Mouse (Mus musculus): ENCODE data around the gene Tmem185b. TPM values are rescaled to one million over a fixed set of nuclear protein-coding genes. Genes with fewer than 3 reads are reported as not detected.
A peak's percentile ranks its signal among the peaks of the same experiment; 100 is the strongest.

Gene Tmem185b
- 10 to 100 TPM; 15.4 to 19.8 TPM for total RNA-seq (2021)
- long read RNA-seq, experiment 1, transcript Tmem185b-202 (1 exons, 2,824 nt), result major isoform, 12 of 12 reads
- long read RNA-seq, experiment 1, partial matches to known transcripts, result 0 of 12 reads
- long read RNA-seq, experiment 1, other reads (novel, unspliced or antisense), result 0 of 12 reads
- long read RNA-seq, experiment 2, transcript Tmem185b-202 (1 exons, 2,824 nt), result major isoform, 23 of 23 reads
- long read RNA-seq, experiment 2, partial matches to known transcripts, result 0 of 23 reads
- long read RNA-seq, experiment 2, other reads (novel, unspliced or antisense), result 0 of 23 reads

- Histone ChIP-seq H3K27ac (peak within 1 kb of the TSS; percentile 94), H3K4me3 (peak within 1 kb of the TSS; percentile 96)
- peak; percentile 88 to 89 for DNase-seq (ENCODE audit: low spot score in 2 of 2)
- no peak for TF ChIP-seq CTCF (conservative IDR thresholded peaks at IDR 0.05)
These were observed at the start of gene Tmem185b for GRCm38 (mm10) chr1:119525689-119526591. TSS of gene Tmem185b (plus strand) at chr1:119526160.

DNA sequence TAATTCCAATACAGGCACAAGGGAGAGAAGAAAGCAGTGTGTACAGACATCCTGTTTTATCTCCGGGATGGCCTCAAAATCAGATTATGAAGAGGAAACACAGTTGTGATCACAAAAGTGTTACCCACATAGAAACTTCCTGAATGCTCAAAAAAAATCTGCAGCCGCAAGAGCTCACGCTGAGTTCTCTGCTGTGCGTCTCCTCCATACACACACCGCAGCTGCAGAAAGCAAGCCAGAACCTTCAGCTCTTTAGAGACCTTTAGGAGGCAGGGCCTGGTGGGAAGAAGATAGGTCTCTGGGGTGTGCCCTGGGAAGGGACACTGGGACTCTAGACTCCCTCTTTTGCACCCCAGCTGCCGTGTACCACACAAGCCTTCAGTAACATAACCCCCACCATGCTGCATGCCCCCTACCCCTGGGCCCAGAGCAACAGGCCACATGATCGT is 49.0 kb upstream of the Tmem185b start:
- H3K4me3 ChIP-seq, result no peak overlapping the region
- no peak overlapping the region for H3K27ac ChIP-seq
- DNase-seq (ENCODE audit: low spot score in 2 of 2), result no peak
- TF ChIP-seq CTCF (conservative IDR thresholded peaks at IDR 0.05), result no peak

- Histone ChIP-seq H3K4me3 (no peak overlapping the region), H3K27ac (no peak overlapping the region)
- TF ChIP-seq CTCF (conservative IDR thresholded peaks at IDR 0.05), result no peak
- no peak for DNase-seq (ENCODE audit: low spot score in 2 of 2)
These were observed 46.3 kb upstream of the Tmem185b start for GRCm38 (mm10) chr1:119479641-119480040.

DNA sequence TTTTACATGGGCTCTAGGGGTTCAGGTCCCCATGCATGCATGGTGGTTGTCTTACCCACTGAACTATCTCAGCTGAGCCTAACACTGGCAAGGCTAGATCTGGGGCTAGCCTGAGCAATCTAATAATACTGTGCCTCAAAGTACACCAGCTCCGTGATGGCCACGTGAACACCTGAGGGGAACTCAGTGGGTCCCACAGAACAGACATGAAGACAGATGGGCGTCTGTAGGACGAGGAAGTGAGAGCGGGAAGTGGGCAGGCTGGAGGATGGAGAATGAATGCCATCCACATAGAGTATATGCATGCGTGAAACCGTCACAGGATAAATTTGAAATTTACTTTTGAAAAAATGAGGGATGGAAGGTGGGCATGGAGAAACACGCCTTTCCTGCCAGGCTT is 45.3 kb upstream of the Tmem185b start:
- DNase-seq (ENCODE audit: low spot score in 2 of 2), result no peak
- TF ChIP-seq CTCF (conservative IDR thresholded peaks at IDR 0.05), result no peak
- H3K27ac ChIP-seq, result no peak overlapping the region
- H3K4me3 ChIP-seq, result no peak overlapping the region

GRCm38 (mm10) chr1:119481205-119481932 is 44.6 kb upstream of the Tmem185b start:
- Histone ChIP-seq H3K4me3 (no peak overlapping the region), H3K27ac (no peak overlapping the region)
- peak; percentile 63 for TF ChIP-seq CTCF (conservative IDR thresholded peaks at IDR 0.05)
- DNase-seq (ENCODE audit: low spot score in 2 of 2), result no peak

DNA sequence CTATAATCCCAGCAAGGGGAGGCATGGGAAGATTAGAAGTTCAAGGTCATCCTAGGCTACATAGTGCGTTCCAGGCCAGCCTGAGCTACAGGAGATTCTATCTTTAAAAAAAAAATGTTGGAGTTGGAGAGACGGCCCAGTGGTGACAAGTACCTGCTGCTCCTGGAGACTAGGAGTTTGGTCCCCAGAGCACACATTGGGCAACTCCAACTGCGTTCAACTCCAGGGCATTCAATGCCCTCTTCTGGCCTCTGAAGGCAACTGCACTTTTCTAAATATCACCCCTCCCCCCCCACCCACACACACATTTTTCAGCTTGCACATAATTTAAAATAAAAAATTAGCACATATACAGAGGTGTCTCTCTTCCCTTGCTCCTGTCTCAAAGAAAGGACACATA is 43.1 kb upstream of the Tmem185b start:
- no peak overlapping the region for H3K27ac ChIP-seq
- DNase-seq (ENCODE audit: low spot score in 2 of 2), result no peak
- no peak overlapping the region for H3K4me3 ChIP-seq
- TF ChIP-seq CTCF (conservative IDR thresholded peaks at IDR 0.05), result peak; percentile 75

DNA sequence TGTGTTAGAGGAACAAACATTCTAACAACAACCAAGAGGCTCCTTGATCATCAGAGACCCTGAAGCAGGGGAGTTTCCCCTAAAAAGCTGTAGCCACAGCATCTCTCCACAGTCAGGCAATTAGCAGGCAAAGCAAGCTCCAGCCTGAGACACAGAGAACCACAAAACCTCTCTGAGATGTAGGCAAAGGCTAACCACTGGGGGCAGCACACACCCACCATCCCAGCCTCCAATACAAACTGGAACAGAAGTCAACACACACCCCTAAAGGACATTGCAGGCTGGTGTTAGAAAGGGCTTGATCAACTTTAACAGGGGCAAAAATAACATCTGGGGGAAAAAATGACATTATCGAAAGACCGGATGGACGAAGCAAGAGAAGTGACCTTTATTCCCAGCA is 41.5 kb upstream of the Tmem185b start:
- TF ChIP-seq CTCF (conservative IDR thresholded peaks at IDR 0.05), result peak; percentile 76
- Histone ChIP-seq H3K4me3 (no peak overlapping the region), H3K27ac (no peak overlapping the region)
- no peak for DNase-seq (ENCODE audit: low spot score in 2 of 2)

GRCm38 (mm10) chr1:119485825-119486224 is 40.1 kb upstream of the Tmem185b start:
- no peak for TF ChIP-seq CTCF (conservative IDR thresholded peaks at IDR 0.05)
- Histone ChIP-seq H3K4me3 (no peak overlapping the region), H3K27ac (no peak overlapping the region)
- DNase-seq (ENCODE audit: low spot score in 2 of 2), result no peak

DNA sequence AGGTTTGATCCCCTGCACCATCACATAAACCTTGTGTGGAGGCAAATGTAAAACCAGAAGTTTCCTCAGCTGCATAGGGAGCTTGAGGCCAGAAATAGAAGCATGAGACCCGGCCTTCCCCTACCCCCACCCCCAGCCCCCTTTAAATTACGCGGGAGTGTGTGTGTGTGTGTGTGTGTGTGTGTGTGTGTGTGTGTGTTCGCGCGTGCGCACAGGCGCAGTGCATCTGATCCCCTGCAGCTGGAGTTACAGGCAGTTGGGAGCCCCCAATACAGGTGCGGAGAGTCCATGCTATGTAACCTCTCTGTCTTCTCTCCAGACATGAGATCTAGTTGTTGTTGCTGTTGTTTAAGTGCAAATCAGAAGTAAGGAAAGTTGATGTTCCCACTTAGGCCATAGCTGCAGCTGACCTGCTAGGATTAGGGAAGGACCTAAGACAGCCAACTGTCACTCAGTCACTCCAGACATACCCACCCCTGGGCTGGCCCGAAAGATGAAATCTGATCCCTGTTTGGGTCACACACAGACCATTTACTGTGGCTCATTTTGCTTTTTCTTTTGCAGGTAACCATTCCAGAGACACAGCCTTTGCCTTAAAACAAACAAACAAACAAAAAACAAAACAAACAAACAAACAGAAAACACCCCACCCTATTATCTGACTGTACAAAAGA is 37.9 kb upstream of the Tmem185b start:
- no peak overlapping the region for H3K27ac ChIP-seq

GRCm38 (mm10) chr1:119490765-119491164 is 35.2 kb upstream of the Tmem185b start:
- no peak overlapping the region for H3K27ac ChIP-seq
- no peak for DNase-seq (ENCODE audit: low spot score in 2 of 2)
- no peak overlapping the region for H3K4me3 ChIP-seq
- TF ChIP-seq CTCF (conservative IDR thresholded peaks at IDR 0.05), result no peak

More for the DNA sequence above, 37.9 kb upstream of the Tmem185b start:
- no peak overlapping the region for H3K4me3 ChIP-seq
- no peak for DNase-seq (ENCODE audit: low spot score in 2 of 2)
- TF ChIP-seq CTCF (conservative IDR thresholded peaks at IDR 0.05), result no peak

- Histone ChIP-seq H3K4me3 (no peak overlapping the region), H3K27ac (peak overlapping the region; percentile 28; the same call in 1 of the 2 replicates)
- DNase-seq (ENCODE audit: low spot score in 2 of 2), result no peak
- no peak for TF ChIP-seq CTCF (conservative IDR thresholded peaks at IDR 0.05)
These were observed 33.9 kb upstream of the Tmem185b start for GRCm38 (mm10) chr1:119492097-119492496.

GRCm38 (mm10) chr1:119492505-119492904 is 33.5 kb upstream of the Tmem185b start:
- peak overlapping the region; percentile 28; the same call in 1 of the 2 replicates for H3K27ac ChIP-seq
- TF ChIP-seq CTCF (conservative IDR thresholded peaks at IDR 0.05), result no peak
- H3K4me3 ChIP-seq, result no peak overlapping the region
- no peak for DNase-seq (ENCODE audit: low spot score in 2 of 2)

All from layer of hippocampus, adult 2 months (tissue).